Mouse (Mus musculus): ENCODE measurements around the gene Tusc2. TPM values are rescaled to one million over a fixed set of nuclear protein-coding genes. Genes with fewer than 3 reads are reported as not detected.

The Tusc2 gene
- 93.2 and 98.5 TPM in 2 replicates for polyA plus RNA-seq (2015; fragmentation: Nextera tagmentation; extraction: Ambion mirVana)

GRCm38 (mm10) chr9:107563029-107563581 is at the start of gene Tusc2:
TSS of gene Tusc2 (plus strand) at chr9:107563255.
- Histone ChIP-seq H3K27ac (ENCODE audit: low read length) (peak within 1 kb of the TSS; percentile 64), H3K9me3 (ENCODE audit: control insufficient read depth, low read length) (no peaks in the 10 kb centered on the region), H3K4me3 (replicated peaks; ENCODE audit: low read length) (peak within 1 kb of the TSS; percentile 80), H3K27me3 (replicated peaks; ENCODE audit: control insufficient read depth, insufficient read depth, low read length) (no peaks in the 10 kb centered on the region), H3K4me1 (replicated peaks; ENCODE audit: control insufficient read depth, insufficient read depth, low read length) (peaks cover 17% of the 10 kb centered on the region), H3K9ac (replicated peaks; ENCODE audit: low read depth, low read length) (peak within 1 kb of the TSS; percentile 84), H3K4me2 (ENCODE audit: low read length) (peak within 1 kb of the TSS; percentile 85), H3K36me3 (ENCODE audit: control insufficient read depth, insufficient read depth) (peaks cover 26% of the 10 kb centered on the region)
- WGBS = under 1% methylated on average over 46 of the region's 46 CpGs
- peak; percentile 98 for ATAC-seq

DNA sequence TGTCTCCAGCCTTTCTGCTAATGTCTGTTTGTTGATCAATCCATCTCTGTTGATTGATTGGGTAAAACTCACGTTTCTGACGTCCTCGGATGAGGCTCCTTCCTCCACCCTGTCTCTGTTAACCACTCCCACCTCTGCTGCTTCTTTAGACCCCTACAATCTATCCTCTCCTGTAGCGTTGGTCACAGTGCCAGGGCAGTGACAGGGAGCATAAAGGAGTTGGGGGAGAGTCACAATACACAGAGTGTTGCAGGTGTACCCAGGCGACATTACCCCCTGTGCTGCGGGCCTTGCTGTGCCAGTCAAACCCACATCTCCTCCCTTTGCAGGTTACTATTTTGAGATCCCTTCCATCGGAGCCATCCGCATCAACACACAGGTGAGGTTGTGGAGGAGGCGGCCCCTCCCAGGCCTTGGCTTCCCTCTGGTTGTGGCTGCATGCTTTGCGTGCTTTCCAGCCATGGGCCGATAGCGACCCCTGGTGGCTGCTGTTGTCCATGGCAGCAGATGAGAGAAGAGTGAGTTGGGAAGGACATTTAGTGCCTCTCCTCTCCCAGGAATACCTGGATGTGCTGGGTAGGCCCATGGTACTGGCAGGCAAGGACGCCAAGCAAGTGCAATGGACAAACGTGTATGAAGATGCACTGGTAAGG is 48.6 kb upstream of the Tusc2 start:
- H3K4me1 ChIP-seq (replicated peaks; ENCODE audit: control insufficient read depth, insufficient read depth, low read length) = peaks cover 18% of the 10 kb centered on the region; the same call in 1 of the 2 replicates
- H3K27ac ChIP-seq (ENCODE audit: low read length) = no peak overlapping the region
- no peaks in the 10 kb centered on the region for H3K27me3 ChIP-seq (replicated peaks; ENCODE audit: control insufficient read depth, insufficient read depth, low read length)
- H3K4me3 ChIP-seq (replicated peaks; ENCODE audit: low read length) = no peak overlapping the region
- no peaks in the 10 kb centered on the region for H3K9me3 ChIP-seq (ENCODE audit: control insufficient read depth, low read length)
- H3K9ac ChIP-seq (replicated peaks; ENCODE audit: low read depth, low read length) = 0 out of 2 replicates have a peak overlapping the region, but pooled peaks have one; percentile 19
- WGBS = 20% methylated on average over 14 of the region's 14 CpGs
- ATAC-seq = peak; percentile 64
- no peaks in the 10 kb centered on the region for H3K36me3 ChIP-seq (ENCODE audit: control insufficient read depth, insufficient read depth)
- H3K4me2 ChIP-seq (ENCODE audit: low read length) = no peak overlapping the region

DNA sequence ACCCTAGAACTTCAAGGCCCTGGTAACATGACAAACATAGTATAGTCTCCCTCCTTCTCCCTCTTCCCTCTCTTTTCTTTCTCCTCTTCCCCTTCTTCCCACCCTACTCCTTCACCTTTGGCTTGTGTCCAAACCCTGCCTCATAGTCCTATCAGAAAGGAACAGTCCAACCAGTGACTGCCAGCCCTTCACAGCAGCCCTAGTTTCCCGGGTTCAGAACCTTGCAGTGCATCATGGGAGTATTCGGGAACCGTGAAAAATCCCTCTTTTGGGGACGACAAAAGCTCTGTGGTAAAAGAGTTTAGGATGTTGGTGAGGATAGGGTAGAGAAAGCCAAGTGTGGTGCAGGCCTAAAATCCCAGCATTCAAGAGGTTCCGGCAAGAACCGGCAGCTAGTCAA is 42.7 kb upstream of the Tusc2 start:
- Histone ChIP-seq H3K27ac (ENCODE audit: low read length) (no peak overlapping the region), H3K27me3 (replicated peaks; ENCODE audit: control insufficient read depth, insufficient read depth, low read length) (no peaks in the 10 kb centered on the region), H3K9ac (replicated peaks; ENCODE audit: low read depth, low read length) (no peak overlapping the region), H3K4me3 (replicated peaks; ENCODE audit: low read length) (no peak overlapping the region), H3K4me1 (replicated peaks; ENCODE audit: control insufficient read depth, insufficient read depth, low read length) (peaks cover 8% of the 10 kb centered on the region), H3K4me2 (ENCODE audit: low read length) (no peak overlapping the region), H3K9me3 (ENCODE audit: control insufficient read depth, low read length) (no peaks in the 10 kb centered on the region), H3K36me3 (ENCODE audit: control insufficient read depth, insufficient read depth) (no peaks in the 10 kb centered on the region)
- WGBS = 39% methylated on average over 6 of the region's 6 CpGs
- ATAC-seq = no peak

DNA sequence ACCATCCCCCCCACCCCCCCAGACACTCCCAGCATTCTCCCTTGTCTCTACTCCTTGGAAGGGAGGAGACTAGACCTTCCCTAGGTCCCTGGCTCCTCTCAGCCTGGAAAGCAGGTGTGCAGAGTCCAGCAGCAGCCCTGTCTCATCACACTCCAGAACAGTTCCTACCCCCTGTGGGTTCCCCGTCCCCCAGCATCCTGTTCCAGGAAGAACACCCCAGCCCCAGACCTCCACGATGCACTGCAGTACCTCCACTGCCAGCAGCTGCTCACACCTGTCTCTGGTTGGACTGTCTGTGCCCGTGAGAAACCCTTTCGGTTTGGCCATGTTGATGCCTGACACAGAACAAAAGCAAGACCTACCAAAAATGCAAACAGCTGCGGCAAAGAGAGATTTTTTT is 41.9 kb upstream of the Tusc2 start:
- ATAC-seq = no peak

GRCm38 (mm10) chr9:107521711-107522399 is 41.2 kb upstream of the Tusc2 start:
- 19% methylated on average over 25 of the region's 25 CpGs for WGBS
- Histone ChIP-seq H3K4me2 (ENCODE audit: low read length) (0 out of 2 replicates have a peak overlapping the region, but pooled peaks have one; percentile 6), H3K36me3 (ENCODE audit: control insufficient read depth, insufficient read depth) (no peaks in the 10 kb centered on the region), H3K4me3 (replicated peaks; ENCODE audit: low read length) (no peak overlapping the region), H3K27ac (ENCODE audit: low read length) (no peak overlapping the region), H3K9ac (replicated peaks; ENCODE audit: low read depth, low read length) (no peak overlapping the region; the same call in none of the 2 replicates), H3K27me3 (replicated peaks; ENCODE audit: control insufficient read depth, insufficient read depth, low read length) (peaks cover 12% of the 10 kb centered on the region), H3K9me3 (ENCODE audit: control insufficient read depth, low read length) (0 out of 2 replicates have a peak, but pooled peaks cover 2% of the 10 kb centered on the region), H3K4me1 (replicated peaks; ENCODE audit: control insufficient read depth, insufficient read depth, low read length) (peaks cover 13% of the 10 kb centered on the region)
- no peak for ATAC-seq

More for the DNA sequence above, 41.9 kb upstream of the Tusc2 start:
- WGBS = 57% methylated on average over 5 of the region's 5 CpGs
- Histone ChIP-seq H3K9ac (replicated peaks; ENCODE audit: low read depth, low read length) (no peak overlapping the region), H3K9me3 (ENCODE audit: control insufficient read depth, low read length) (no peaks in the 10 kb centered on the region), H3K4me2 (ENCODE audit: low read length) (no peak overlapping the region), H3K36me3 (ENCODE audit: control insufficient read depth, insufficient read depth) (no peaks in the 10 kb centered on the region), H3K27me3 (replicated peaks; ENCODE audit: control insufficient read depth, insufficient read depth, low read length) (peaks cover 6% of the 10 kb centered on the region), H3K27ac (ENCODE audit: low read length) (no peak overlapping the region), H3K4me3 (replicated peaks; ENCODE audit: low read length) (no peak overlapping the region), H3K4me1 (replicated peaks; ENCODE audit: control insufficient read depth, insufficient read depth, low read length) (peaks cover 8% of the 10 kb centered on the region)

- Histone ChIP-seq H3K4me2 (ENCODE audit: low read length) (no peak overlapping the region), H3K4me3 (replicated peaks; ENCODE audit: low read length) (no peak overlapping the region), H3K9me3 (ENCODE audit: control insufficient read depth, low read length) (0 out of 2 replicates have a peak, but pooled peaks cover 2% of the 10 kb centered on the region), H3K9ac (replicated peaks; ENCODE audit: low read depth, low read length) (no peak overlapping the region), H3K4me1 (replicated peaks; ENCODE audit: control insufficient read depth, insufficient read depth, low read length) (peaks cover 13% of the 10 kb centered on the region), H3K27me3 (replicated peaks; ENCODE audit: control insufficient read depth, insufficient read depth, low read length) (peaks cover 16% of the 10 kb centered on the region), H3K36me3 (ENCODE audit: control insufficient read depth, insufficient read depth) (no peaks in the 10 kb centered on the region), H3K27ac (ENCODE audit: low read length) (no peak overlapping the region)
- no peak for ATAC-seq
- WGBS = 22% methylated on average over 2 of the region's 2 CpGs
Measured at GRCm38 (mm10) chr9:107522400-107522711, 40.7 kb upstream of the Tusc2 start.

GRCm38 (mm10) chr9:107526198-107527026 is 36.6 kb upstream of the Tusc2 start:
- Histone ChIP-seq H3K4me1 (replicated peaks; ENCODE audit: control insufficient read depth, insufficient read depth, low read length) (peaks cover 13% of the 10 kb centered on the region), H3K9me3 (ENCODE audit: control insufficient read depth, low read length) (0 out of 2 replicates have a peak, but pooled peaks cover 2% of the 10 kb centered on the region), H3K27me3 (replicated peaks; ENCODE audit: control insufficient read depth, insufficient read depth, low read length) (peaks cover 20% of the 10 kb centered on the region), H3K36me3 (ENCODE audit: control insufficient read depth, insufficient read depth) (no peaks in the 10 kb centered on the region), H3K27ac (ENCODE audit: low read length) (no peak overlapping the region), H3K4me2 (ENCODE audit: low read length) (peak overlapping the region; percentile 45), H3K4me3 (replicated peaks; ENCODE audit: low read length) (peak overlapping the region; percentile 31), H3K9ac (replicated peaks; ENCODE audit: low read depth, low read length) (peak overlapping the region; percentile 11; the same call in 1 of the 2 replicates)
- peak; percentile 43 for ATAC-seq
- 4% methylated on average over 43 of the region's 44 CpGs for WGBS

- Histone ChIP-seq H3K36me3 (ENCODE audit: control insufficient read depth, insufficient read depth) (peaks cover 7% of the 10 kb centered on the region), H3K4me2 (ENCODE audit: low read length) (peak within 1 kb of the TSS; percentile 97), H3K4me1 (replicated peaks; ENCODE audit: control insufficient read depth, insufficient read depth, low read length) (peaks cover 44% of the 10 kb centered on the region), H3K9ac (replicated peaks; ENCODE audit: low read depth, low read length) (peak within 1 kb of the TSS; percentile 83), H3K27me3 (replicated peaks; ENCODE audit: control insufficient read depth, insufficient read depth, low read length) (no peaks in the 10 kb centered on the region), H3K4me3 (replicated peaks; ENCODE audit: low read length) (peak within 1 kb of the TSS; percentile 87), H3K27ac (ENCODE audit: low read length) (0 out of 2 replicates have a peak within 1 kb of the TSS, but pooled peaks have one; percentile 36), H3K9me3 (ENCODE audit: control insufficient read depth, low read length) (no peaks in the 10 kb centered on the region)
- WGBS = under 1% methylated on average over 48 of the region's 48 CpGs
- ATAC-seq = peak; percentile 99
Measured at GRCm38 (mm10) chr9:107533791-107534407, 29.2 kb upstream of the Tusc2 start, which contains the start of gene Tmem115. TSS of gene Tmem115 (plus strand) at chr9:107533945.
